Mouse (Mus musculus) G1E (cell line): ENCODE measurements around the gene Ldhal6b.

Experiments
- CTCF ChIP-seq: IDR thresholded peaks from 2 replicates; pipeline ENCODE4 v1.5.1; 2012; ENCODE audit warnings: low read depth, low read length, inconsistent platforms, mixed read lengths
- GATA1 ChIP-seq: IDR thresholded peaks from 2 replicates; pipeline ENCODE4 v1.6.1; 2012; ENCODE audit warnings: borderline replicate concordance, low read length, inconsistent platforms, mixed read lengths
- GATA2 ChIP-seq: IDR thresholded peaks from 2 replicates; pipeline ENCODE4 v1.6.1; 2012; ENCODE audit warnings: low read depth, low read length, inconsistent platforms, borderline replicate concordance
- POLR2AphosphoS5 ChIP-seq: IDR thresholded peaks from 2 replicates; pipeline ENCODE4 v1.6.1; 2012; ENCODE audit warnings: low read depth, low read length, inconsistent platforms; ENCODE audit not compliant: insufficient replicate concordance
- TAL1 ChIP-seq: conservative IDR thresholded peaks from 2 replicates; pipeline ENCODE4 v1.6.1; 2012; ENCODE audit warnings: low read depth, low read length, inconsistent platforms, mixed read lengths

DNA sequence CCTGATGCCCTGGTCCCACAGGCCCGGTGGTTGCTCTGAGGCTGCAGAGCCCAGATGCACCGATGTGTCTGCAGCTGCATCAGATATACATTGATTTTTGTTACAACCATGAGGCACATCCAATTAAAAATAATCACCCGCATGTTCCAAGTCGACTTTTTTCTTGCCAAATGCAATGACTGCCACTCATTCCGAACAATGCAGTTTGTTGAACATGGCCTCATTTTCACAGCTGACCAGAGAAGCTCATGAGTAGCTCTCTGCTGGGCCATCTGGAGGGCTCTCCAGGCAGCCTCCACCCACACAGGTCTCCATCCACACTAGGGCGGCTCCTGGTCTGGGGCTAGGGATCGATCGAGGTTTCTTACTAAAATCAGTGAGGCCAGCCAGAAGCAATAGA is 45.6 kb downstream of the Ldhal6b start:
- no peak for TF ChIP-seq CTCF
- TF ChIP-seq GATA1 = no peak
- TF ChIP-seq POLR2AphosphoS5 = no peak
- no peak for TF ChIP-seq TAL1
- no peak for TF ChIP-seq GATA2
